Mouse (Mus musculus) monocyte, adult 5-6 weeks (primary cell): ENCODE data around the gene Abcc9. TPM values are rescaled to one million over a fixed set of nuclear protein-coding genes. Genes with fewer than 3 reads are reported as not detected.

ENCODE experiments used
- ATAC-seq: fragments of 153-309, 156-312 bp; replicated peaks from 2 replicates; pipeline ENCODE4 v1.8.0; 2017; ENCODE audit warnings: mild to moderate bottlenecking; ENCODE audit not compliant: low TSS enrichment, insufficient number of reproducible peaks, severe bottlenecking, poor library complexity, low FRiP score
- total RNA-seq: library from RNA; stranded (forward); fragments of 200-1000, 200-491, 200-594 nt; gene quantifications from 3 replicates; pipeline ENCODE4 v1.2.3, GENCODE M21; 2017

Gene Abcc9
- total RNA-seq, 1 experiment from 2014 or later = not detected

DNA sequence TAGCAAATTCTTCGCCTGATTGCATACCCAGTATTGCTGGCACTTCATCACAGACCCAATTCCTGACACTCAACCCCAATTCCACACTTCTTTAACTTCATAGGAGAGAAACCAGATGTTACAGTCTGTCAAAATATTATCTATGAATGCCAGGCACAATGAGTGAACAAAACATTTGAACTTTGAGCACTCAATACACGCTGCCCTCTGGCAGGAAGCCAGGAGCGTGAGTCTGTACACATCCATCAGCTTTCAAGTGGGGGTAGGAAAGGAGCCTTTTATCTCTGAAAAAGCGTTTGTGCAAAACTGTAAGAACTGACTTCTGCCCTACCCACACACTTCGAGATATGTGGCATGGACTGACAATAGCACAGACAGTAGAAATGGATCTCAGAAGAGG, 134.7 kb downstream of the Abcc9 start:
- ATAC-seq = no peak

DNA sequence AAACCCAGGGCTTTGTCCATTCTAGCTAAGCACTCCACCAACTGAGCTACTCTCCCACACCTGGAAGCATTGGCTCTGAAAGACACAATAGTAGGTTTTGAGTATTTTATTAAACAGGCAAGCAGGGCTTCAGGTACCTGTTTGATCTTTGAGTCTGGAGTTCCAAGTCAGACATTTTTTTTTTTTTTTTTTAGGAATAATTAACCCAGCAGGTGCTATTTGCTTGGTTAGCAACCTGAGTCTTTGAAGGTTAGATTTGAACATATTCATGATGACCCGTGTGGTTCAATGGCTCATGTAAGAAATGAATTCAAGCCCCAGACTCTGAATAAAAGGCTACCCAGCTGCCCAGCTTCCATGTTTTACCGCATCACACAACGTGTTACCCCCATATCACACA, 137.4 kb downstream of the Abcc9 start:
- no peak for ATAC-seq

DNA sequence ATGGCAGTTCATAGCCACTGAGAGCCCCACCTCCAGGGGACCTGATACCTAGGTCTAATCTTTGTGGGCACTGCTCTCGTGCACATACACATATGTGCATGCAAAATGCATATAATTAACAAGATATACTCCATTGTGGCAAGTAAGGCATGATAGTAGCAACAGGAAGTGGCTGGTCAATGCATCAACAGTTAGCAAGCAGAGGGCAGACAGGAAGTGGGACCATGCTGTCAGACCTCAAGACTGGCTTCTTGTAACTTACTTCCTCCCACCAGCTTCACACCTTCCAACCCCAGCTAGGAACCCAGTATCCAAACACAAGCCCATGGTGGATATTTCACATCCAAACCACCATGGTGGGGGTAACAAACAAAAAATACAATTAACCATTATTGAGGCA, 141.0 kb downstream of the Abcc9 start:
- peak; percentile 80 for ATAC-seq

DNA sequence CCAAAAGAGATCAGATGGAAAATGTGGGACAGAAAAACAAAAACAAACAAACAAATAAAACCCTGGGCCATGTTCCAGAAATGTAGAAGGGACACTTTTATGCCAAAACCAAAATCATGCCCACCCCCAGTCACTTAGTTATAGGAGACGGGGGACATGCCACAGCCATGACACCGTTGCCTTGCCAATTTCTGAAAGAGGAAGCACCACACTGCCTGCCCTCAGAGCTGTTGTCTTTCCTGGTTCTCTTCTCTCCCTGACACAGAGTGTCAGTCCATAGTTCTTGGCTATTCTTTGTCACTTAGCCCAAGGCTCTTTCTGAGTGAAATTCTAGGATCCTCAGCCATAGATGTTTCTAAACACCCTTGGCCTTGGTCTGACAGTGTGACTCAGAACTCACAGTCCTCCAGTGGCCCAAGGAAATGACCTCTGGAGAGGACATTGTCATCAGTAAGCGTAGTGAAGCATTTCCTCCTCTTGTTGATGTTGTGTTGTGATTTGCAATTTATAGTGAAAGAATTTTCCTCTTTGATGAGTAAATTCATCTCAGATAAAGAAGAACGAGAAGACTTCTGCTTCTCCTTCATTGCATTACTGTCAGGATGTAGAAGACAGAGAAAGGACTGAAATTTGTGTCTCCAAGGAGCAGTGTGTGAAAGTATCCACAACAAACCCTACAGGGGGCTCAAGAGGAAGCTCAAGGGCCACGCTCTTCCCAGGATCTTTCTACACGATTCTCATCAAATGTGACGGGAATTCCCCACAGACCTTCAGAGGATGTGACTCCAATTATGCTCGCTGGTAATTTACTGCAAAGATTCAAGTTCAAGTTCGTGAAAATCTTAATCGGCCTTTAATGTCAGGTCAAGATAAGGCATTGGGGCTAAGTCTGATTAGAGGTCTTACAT, 143.1 kb downstream of the Abcc9 start:
- ATAC-seq = no peak

- no peak for ATAC-seq
Observed at GRCm38 (mm10) chr6:142558076-142558475, 144.0 kb downstream of the Abcc9 start.

DNA sequence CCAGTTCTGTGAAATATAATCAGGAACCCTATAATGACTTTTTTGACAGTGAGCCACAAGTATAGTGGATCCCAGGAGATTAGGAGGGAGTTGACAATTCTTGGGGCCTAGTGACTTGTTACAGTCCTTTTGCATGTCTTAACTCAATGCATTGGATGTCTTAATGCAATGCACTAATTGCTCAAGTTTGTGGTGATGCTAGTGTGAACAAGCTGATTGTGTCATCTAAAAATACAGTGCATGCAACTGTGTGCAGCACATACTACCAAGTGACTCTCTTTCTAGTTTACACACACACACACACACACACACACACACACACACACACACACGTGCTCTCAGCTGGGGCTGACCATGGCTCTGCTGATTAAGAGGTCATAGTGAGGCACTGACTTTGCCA, 146.1 kb downstream of the Abcc9 start:
- ATAC-seq = no peak

DNA sequence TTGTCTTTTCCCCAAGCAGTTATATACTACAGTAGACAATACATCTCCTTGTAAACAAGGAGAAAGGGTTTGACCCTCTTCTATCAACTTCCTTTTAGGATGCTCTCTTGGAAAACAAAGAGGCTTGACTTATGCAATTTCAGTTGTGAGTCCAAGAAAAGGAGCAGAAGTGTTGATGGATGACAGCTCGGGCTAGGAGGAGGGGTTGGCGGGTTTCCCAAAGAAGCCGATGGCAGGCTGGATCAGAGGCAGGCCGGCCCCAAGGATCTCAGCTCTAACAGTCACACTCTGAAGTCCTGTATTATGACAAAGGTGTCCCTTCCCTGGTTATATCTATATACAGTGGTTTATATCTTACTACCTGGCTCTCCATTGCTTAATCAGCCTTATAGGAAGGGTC, 150.6 kb downstream of the Abcc9 start:
- no peak for ATAC-seq

DNA sequence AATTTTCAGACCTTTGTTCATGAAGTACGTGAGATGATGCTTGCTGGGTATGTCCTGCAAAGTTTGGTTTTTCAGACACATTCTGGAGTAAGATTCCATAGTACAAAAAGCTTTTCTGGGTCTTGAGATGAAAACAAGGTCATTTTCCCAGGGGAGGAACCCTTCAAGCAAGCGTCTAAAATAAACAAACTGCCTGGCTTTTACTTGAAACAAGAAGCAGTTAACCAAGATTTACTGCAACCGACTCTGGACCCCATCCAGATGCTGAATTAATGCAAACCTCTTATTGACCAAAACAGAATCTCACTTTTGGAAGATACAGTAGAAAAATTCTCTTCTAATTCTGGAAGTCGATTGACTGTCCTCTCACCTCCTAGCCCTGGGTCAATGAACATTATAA, 151.2 kb downstream of the Abcc9 start:
- no peak for ATAC-seq

GRCm38 (mm10) chr6:142548377-142548776, 153.7 kb downstream of the Abcc9 start:
- no peak for ATAC-seq

- ATAC-seq = no peak
Observed at GRCm38 (mm10) chr6:142545132-142545531, 157.0 kb downstream of the Abcc9 start.

DNA sequence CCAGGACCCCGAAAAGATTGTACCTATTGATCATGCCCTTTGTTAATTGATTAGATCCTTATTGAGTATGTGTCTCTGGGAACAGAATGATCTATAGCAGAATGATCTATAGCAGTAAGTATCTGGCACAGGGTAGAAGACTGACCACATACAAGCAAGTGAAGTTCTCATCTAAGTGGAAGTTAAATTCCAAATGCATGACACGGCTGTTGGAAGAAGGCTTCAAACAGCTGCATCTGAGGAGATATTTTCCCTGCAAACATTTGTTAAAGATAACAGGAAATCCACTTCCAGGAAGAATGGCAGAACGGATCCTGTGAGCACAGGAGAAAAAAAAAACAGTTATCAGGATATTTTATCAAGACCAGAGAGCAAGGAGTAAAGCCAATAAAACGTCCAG, 158.5 kb downstream of the Abcc9 start:
- no peak for ATAC-seq

- no peak for ATAC-seq
Observed at GRCm38 (mm10) chr6:142542800-142543175, 159.3 kb downstream of the Abcc9 start.

DNA sequence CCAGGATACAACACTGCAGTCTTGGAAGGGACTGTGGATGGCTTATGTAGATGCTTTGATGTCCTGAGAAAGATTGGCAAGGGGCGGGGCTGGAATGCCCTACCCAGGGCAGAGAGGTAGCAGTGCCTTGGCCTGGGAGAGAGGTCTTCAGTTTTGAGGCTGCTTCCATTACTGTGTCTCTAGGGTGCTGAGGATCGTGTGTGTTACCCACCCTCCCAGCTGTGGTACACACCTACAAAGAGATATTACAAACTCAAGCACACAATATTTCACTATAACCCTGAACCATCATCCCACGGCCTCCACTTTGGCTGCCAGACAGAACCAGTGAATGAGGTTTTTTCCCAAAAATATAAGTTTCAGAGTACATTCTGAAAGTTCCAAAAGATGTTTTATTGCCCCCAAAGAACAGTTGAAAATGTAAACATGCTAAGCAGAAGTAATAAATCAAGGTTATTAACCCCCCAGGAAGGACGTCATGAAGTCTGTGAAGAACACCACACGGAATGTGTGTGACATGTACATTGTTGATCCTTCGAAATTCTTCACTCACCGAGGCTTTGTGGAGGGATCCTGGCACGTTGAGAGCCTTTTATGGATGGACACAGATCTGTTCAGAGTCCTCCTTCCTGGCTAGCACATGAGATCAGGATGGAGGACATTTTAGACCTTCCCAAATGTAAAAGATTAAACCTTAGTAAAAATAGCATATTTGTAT, 159.9 kb downstream of the Abcc9 start:
- no peak for ATAC-seq

GRCm38 (mm10) chr6:142540561-142541160, 161.5 kb downstream of the Abcc9 start:
- no peak for ATAC-seq

DNA sequence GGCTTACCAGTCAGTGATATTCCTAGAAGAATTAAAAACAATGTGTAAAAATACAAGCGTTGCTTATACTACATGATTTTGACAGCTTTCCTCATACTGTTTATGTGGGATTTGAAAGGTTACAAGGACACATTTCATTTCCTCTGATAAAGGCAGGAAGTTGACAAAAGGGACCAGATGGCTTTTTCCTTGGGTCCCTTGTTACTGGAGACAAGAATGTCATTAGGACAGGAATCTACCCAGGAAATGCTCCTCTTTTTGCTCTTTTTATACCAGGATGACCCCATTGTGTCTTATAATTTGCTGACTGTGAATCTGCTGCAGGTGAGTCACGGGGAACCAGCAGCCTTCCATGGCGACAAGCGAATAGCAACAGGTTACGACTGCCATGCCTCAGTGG, 162.0 kb downstream of the Abcc9 start:
- ATAC-seq = no peak

GRCm38 (mm10) chr6:142538503-142538902, 163.6 kb downstream of the Abcc9 start:
- peak; percentile 34 for ATAC-seq
